Mouse (Mus musculus) kidney, adult 9 months (tissue): Measurements from ENCODE around the gene Abhd5.

Source experiments
- DNase-seq: peaks from one replicate; pipeline ENCODE4 v3.0.0; 2022

Gene Abhd5

DNA sequence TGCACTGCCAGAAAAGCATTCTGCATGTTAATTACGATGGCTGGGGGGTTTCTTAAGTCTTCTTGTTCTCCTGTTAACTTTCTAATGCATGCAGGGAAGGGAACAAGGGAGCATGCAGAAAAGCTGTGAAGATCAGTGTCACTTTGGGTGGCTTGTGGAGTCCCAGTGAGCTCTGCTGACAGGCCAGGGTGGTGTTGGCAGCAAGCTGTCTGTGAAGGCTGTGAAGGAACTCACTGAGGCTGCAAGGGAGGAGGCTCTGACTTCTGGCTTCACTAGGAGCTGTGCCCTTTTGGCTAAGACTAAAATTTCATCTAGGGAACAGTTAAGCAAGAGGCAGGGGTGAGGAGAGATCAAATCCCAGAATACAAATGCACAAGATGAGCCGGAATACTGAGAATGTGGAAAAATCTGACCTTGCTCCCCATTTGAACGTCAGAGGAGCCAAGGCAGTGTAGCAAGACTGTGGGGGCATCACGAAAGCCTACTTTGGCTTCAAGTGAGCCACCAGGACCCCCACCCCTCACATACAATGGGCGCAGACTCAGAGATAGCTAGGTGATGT, 68.9 kb downstream of the Abhd5 start:
- no peak for DNase-seq

DNA sequence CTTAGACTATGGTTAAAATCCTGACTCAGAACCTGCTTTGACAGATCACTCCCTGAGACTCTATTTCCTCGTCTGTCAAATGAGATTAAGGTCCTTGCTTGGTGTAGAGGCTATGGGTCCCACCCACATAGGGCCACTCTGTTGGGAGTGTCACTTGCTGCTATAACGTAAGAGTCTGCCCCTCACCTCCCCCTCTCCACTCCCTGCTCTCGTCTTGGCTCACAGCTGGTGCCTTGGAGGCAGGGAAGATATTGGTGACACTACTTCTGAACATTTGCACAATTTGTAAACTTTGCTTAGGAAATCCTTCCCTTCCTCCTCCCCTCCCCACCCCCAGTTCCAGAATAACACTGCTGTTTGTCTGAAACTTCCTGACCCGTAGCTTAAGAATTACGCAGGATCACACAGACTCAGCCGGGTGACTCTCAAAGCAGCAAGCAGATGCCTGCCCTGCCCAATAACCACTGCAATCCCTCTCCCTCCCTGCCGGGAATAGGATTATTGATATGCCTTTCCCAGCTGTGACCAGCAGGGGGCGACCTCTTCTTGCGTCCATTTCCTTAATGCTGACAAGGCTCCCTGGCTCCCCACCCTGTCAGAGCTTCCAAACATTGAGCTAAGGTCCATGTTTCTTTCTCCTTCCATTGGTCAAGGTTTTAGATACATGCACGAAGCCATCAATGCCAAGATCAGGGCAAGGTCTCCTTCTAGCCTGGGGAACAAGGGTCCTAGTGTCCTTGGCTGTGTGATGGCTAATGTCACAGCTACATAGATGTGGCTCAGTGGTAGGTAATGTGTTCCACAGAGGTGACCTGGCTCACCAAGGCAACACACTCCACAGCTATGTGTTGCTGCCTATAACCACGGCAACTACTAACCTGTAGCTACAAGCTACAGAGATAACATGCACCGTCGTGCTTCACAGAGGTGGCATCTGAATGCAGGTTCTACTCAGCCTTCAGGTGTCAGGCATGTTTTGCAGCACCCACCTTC, 69.7 kb downstream of the Abhd5 start:
- DNase-seq, result peak; percentile 61

DNA sequence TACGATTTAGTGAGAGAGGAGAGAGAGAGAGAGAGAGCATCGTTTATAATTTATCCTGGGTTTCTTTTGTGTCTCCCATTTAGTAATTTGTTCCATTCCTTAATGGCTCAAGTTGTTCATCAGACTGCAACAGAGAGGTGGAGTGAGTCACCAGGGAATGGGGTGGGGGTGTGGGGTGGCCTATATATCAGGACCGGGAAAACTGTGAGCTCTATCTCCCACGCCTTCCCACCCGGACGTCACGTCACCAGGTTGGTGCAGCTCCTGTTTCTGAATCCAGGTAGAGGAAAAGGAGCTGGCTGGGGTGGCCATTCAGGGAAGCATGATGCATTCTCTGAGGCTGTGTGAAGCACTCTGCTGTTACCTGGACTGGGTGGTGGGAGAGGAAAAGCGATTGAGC, 70.5 kb downstream of the Abhd5 start:
- DNase-seq, result no peak

- DNase-seq, result no peak
Observed at GRCm38 (mm10) chr9:122422706-122423105, 71.3 kb downstream of the Abhd5 start.

DNA sequence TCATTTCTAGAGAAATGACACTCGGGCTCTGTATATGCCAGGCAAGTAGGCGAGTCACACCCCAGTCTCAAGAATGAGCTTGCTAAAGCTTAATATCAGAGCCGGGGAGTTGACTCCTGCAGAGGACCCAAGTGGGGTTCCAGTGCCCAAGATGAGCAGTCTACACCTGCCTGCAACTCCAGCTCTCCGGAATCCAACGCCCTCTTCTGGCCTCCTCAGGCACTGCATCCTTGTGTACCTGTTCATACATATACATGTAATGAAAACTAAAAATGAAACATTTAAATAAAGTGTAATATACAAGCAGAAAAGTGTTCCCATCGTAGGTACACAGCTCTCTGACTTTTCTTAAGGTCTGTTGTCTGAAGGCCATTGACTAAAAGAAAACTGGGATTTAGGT, 71.7 kb downstream of the Abhd5 start:
- no peak for DNase-seq

DNA sequence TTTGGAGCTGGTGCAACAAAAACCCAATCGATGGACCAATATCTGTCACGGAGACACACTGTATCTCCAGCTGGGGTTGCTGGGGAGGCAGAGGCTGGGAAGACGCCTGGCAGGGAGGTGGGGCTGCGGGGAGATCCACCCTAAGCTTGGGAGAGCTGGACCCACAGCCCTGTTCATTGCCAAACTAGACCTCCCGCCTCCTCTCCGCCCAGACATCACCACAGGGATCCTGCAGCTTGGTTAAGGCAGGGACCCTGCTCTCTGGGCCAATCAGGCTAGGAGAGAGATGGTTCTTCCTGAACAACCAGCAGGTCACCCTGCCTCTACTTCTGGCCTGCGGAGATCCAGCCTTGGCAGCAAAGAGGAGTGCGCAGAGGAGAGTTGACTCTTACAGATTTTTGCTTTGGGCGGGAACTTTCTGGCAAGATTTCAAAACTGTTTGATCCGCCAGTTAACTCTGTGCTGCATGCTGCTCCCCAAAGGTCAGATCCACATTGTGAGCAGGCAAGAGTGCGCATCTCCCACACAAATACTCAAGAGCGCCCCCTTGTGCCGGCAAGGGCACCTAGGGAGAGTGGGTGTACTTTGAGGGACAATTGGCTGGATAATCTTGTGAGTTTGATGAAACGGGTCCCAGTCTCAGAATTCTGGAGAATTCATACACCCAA, 73.7 kb downstream of the Abhd5 start:
- DNase-seq, result peak; percentile 15

DNA sequence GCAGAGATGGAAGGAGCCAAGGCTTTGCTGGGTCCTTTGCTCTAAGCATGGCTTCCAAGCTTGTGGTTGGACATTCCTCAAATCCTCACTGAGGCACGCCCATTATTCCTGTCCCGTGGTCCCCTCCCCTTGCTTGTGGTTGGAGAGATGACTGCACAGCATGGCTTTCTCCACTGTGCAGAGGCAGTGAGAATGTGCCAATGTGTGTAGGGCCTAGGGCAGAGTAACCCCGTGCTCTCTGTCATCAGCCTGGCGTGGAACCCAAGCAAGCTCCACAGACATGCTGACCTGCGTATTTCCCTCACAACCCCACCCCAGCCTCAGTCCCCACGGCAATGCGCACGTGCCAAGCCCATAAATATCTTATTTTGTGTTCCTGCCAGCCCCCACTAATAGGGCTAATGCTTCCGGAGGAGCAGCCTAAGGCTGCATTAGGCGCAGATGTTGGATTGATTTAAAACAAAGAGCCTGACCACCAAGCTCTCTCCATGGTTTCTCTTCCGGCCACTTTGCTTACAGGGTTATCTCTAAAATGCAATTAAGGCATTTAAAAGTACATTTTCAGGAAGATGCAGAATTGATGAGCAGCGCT, 77.7 kb downstream of the Abhd5 start:
- DNase-seq, result no peak

GRCm38 (mm10) chr9:122429685-122430084, 78.3 kb downstream of the Abhd5 start:
- DNase-seq, result no peak
